Mouse (Mus musculus) B cell, adult 67 days (primary cell): ENCODE data around the gene Mbnl2. TPM values are rescaled to one million over a fixed set of nuclear protein-coding genes. Genes with fewer than 3 reads are reported as not detected.

ENCODE experiments used
- total RNA-seq, 2 experiments: library from RNA; stranded (reverse); gene quantifications; 4 replicates each; pipeline ENCODE4 v1.2.4; 2023

The Mbnl2 gene
- 100 to 1,000 TPM; 103 to 105 TPM for total RNA-seq

GRCm38 (mm10) chr14:120275246-120276238 is at the start of gene Mbnl2:
Gene Mbnl2, plus strand, starts transcription at chr14:120275669.

DNA sequence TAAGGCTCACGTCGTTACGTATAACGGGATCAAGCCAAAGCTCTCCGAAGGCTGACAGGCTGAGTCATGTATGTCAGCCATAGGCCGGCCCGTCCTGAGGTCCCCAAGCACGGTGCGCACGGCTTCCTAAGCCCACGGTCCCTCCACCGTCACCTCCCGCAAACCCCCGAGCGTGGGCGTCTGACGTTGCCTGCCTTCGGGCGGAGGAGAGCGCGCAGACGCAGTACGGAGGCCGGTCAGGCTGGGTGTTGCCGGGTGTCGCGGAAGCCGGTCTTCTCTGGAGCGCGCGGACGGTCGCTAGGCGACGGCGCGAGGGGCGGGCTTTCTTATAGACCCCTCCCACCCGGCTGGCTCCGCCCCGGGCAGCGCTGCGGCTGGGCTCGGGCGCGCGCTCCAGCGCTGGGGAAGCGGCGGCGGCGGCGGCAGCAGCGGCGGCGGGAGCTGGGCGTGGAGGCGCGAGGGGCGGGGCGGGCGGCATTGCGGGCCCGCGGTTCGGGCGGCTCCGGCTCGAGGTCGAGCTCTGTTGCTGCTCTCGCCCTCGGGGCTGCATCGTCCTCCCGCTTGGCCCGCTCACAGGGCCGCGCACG is 202.6 kb downstream of the Mbnl2 start, which contains the start of gene Rap2a:
Gene Rap2a, plus strand, starts transcription at position 463 of the 587 bp plus-strand sequence.

Other genes starting within 250 kb of the Mbnl2 start
- not detected for gene Oxgr1, start 233.2 kb upstream of the Mbnl2 start, total RNA-seq
- gene Rap2a, start 202.8 kb downstream of the Mbnl2 start, total RNA-seq = 1 to 10 TPM; 3.1 to 3.6 TPM